Mouse (Mus musculus) lung, embryonic 16.5 days (tissue): ENCODE measurements around the gene Tnfrsf8. TPM values are rescaled to one million over a fixed set of nuclear protein-coding genes. Genes with fewer than 3 reads are reported as not detected.

Experiments used
- ATAC-seq: fragments of 200-750 bp; cut with Nextera tagmentation; 2 replicates; pipeline ENCODE4 v1.8.0; 2017; ENCODE audit warnings: low read depth, mild to moderate bottlenecking, moderate library complexity
- H3K27ac ChIP-seq: fragments of 300-500 bp; sonication (generic); 2 replicates; pipeline ENCODE4 v1.5.1; 2014; ENCODE audit warnings: mild to moderate bottlenecking, control low read depth, low read length
- H3K27me3 ChIP-seq: fragments of 300-500 bp; sonication (generic); 2 replicates; pipeline ENCODE4 v1.6.1; 2014; ENCODE audit warnings: low read depth, low read length, mixed read lengths; ENCODE audit not compliant: control insufficient read depth, insufficient read depth
- H3K36me3 ChIP-seq: fragments of 300-500 bp; sonication (generic); 2 replicates; pipeline ENCODE4 v1.6.1; 2014; ENCODE audit warnings: low read length; ENCODE audit not compliant: control insufficient read depth, insufficient read depth
- H3K4me1 ChIP-seq: fragments of 300-500 bp; sonication (generic); replicated peaks from 2 replicates; pipeline ENCODE4 v1.6.1; 2014; ENCODE audit warnings: low read length, mixed read lengths; ENCODE audit not compliant: control insufficient read depth, insufficient read depth
- H3K4me2 ChIP-seq: fragments of 300-500 bp; sonication (generic); 2 replicates; pipeline ENCODE4 v1.6.1; 2014; ENCODE audit warnings: low read depth, low read length, control low read depth
- H3K4me3 ChIP-seq: fragments of 300-500 bp; sonication (generic); 2 replicates; pipeline ENCODE4 v1.5.1; 2014; ENCODE audit warnings: mild to moderate bottlenecking, low read length, control low read depth
- H3K9ac ChIP-seq: fragments of 300-500 bp; sonication (generic); 2 replicates; pipeline ENCODE4 v1.6.1; 2014; ENCODE audit warnings: low read length, control low read depth
- H3K9me3 ChIP-seq: fragments of 300-500 bp; sonication (generic); 2 replicates; pipeline ENCODE4 v1.6.1; 2016; ENCODE audit warnings: low read length; ENCODE audit not compliant: control insufficient read depth
- WGBS: fragments of 180-500 bp; shearing (Covaris S2); extraction: QIAGEN DNeasy Blood & Tissue Kit; methylation state at CpG from one replicate; pipeline ENCODE4 v1.1.7; 2014; 5-methylcytosine and 5-hydroxymethylcytosine counted together
- polyA plus RNA-seq: library from polyadenylated mRNA; unstranded; fragments of >200 nt; fragmentation: Nextera tagmentation; extraction: Ambion mirVana; gene quantifications from 2 replicates; pipeline ENCODE4 v1.2.1, GENCODE M21; 2015

The Tnfrsf8 gene
- polyA plus RNA-seq, 1 experiment from 2014 or later: 0.33 TPM

- WGBS: 82% methylated on average over 5 of the region's 5 CpGs
- Histone ChIP-seq H3K27me3 (no peaks in the 10 kb centered on the region), H3K27ac (no peak overlapping the region), H3K4me2 (no peak overlapping the region), H3K36me3 (no peaks in the 10 kb centered on the region), H3K9ac (no peak overlapping the region), H3K4me3 (no peak overlapping the region), H3K9me3 (no peaks in the 10 kb centered on the region), H3K4me1 (no peaks in the 10 kb centered on the region)
- ATAC-seq: no peak
Observed at GRCm38 (mm10) chr4:145336587-145336986, 21.6 kb upstream of the Tnfrsf8 start.

- no peaks in the 10 kb centered on the region for H3K4me1 ChIP-seq
- no peak overlapping the region for H3K4me3 ChIP-seq
- ATAC-seq: no peak
- no peaks in the 10 kb centered on the region for H3K9me3 ChIP-seq
- H3K4me2 ChIP-seq: no peak overlapping the region
- H3K27me3 ChIP-seq: no peaks in the 10 kb centered on the region
- 64% methylated on average over 1 of the region's 1 CpGs for WGBS
- no peak overlapping the region for H3K27ac ChIP-seq
- H3K36me3 ChIP-seq: no peaks in the 10 kb centered on the region
- no peak overlapping the region for H3K9ac ChIP-seq
Observed at GRCm38 (mm10) chr4:145336019-145336418, 21.1 kb upstream of the Tnfrsf8 start.

- H3K9ac ChIP-seq: no peak overlapping the region
- H3K27ac ChIP-seq: no peak overlapping the region
- H3K4me1 ChIP-seq: no peaks in the 10 kb centered on the region
- 42% methylated on average over 3 of the region's 3 CpGs for WGBS
- H3K4me2 ChIP-seq: no peak overlapping the region
- H3K9me3 ChIP-seq: no peaks in the 10 kb centered on the region
- no peaks in the 10 kb centered on the region for H3K36me3 ChIP-seq
- H3K27me3 ChIP-seq: no peaks in the 10 kb centered on the region
- no peak overlapping the region for H3K4me3 ChIP-seq
- ATAC-seq: no peak
Observed at GRCm38 (mm10) chr4:145323631-145324030, 8.7 kb upstream of the Tnfrsf8 start.

- no peak overlapping the region for H3K4me3 ChIP-seq
- no peaks in the 10 kb centered on the region for H3K36me3 ChIP-seq
- no peaks in the 10 kb centered on the region for H3K9me3 ChIP-seq
- 65% methylated on average over 8 of the region's 8 CpGs for WGBS
- no peak overlapping the region for H3K4me2 ChIP-seq
- H3K9ac ChIP-seq: no peak overlapping the region
- no peaks in the 10 kb centered on the region for H3K27me3 ChIP-seq
- H3K4me1 ChIP-seq: no peaks in the 10 kb centered on the region
- ATAC-seq: no peak
- H3K27ac ChIP-seq: no peak overlapping the region
Observed at GRCm38 (mm10) chr4:145322995-145323627, 8.1 kb upstream of the Tnfrsf8 start.

GRCm38 (mm10) chr4:145322211-145322610 lies 7.2 kb upstream of the Tnfrsf8 start:
- Histone ChIP-seq H3K27ac (no peak overlapping the region), H3K36me3 (no peaks in the 10 kb centered on the region), H3K9ac (no peak overlapping the region), H3K4me3 (no peak overlapping the region), H3K9me3 (no peaks in the 10 kb centered on the region), H3K4me1 (no peaks in the 10 kb centered on the region), H3K4me2 (no peak overlapping the region), H3K27me3 (no peaks in the 10 kb centered on the region)
- WGBS: 73% methylated on average over 5 of the region's 5 CpGs
- no peak for ATAC-seq

- no peak for ATAC-seq
- no peak overlapping the region for H3K9ac ChIP-seq
- H3K9me3 ChIP-seq: no peaks in the 10 kb centered on the region
- 74% methylated on average over 4 of the region's 4 CpGs for WGBS
- H3K27ac ChIP-seq: no peak overlapping the region
- H3K4me1 ChIP-seq: no peaks in the 10 kb centered on the region
- H3K27me3 ChIP-seq: no peaks in the 10 kb centered on the region; the same call in 1 of the 2 replicates
- no peak overlapping the region for H3K4me2 ChIP-seq
- no peak overlapping the region for H3K4me3 ChIP-seq
- H3K36me3 ChIP-seq: no peaks in the 10 kb centered on the region
Observed at GRCm38 (mm10) chr4:145320624-145321023, 5.7 kb upstream of the Tnfrsf8 start.

- Histone ChIP-seq H3K4me3 (no peak overlapping the region), H3K9ac (no peak overlapping the region), H3K36me3 (no peaks in the 10 kb centered on the region), H3K27ac (no peak overlapping the region), H3K9me3 (no peaks in the 10 kb centered on the region), H3K4me2 (no peak overlapping the region), H3K4me1 (no peaks in the 10 kb centered on the region), H3K27me3 (no peaks in the 10 kb centered on the region; the same call in 1 of the 2 replicates)
- ATAC-seq: no peak
- 68% methylated on average over 4 of the region's 4 CpGs for WGBS
Observed at GRCm38 (mm10) chr4:145319274-145320226, 4.6 kb upstream of the Tnfrsf8 start.

- WGBS: 78% methylated on average over 5 of the region's 5 CpGs
- H3K9ac ChIP-seq: no peak overlapping the region
- H3K36me3 ChIP-seq: no peaks in the 10 kb centered on the region
- no peak overlapping the region for H3K27ac ChIP-seq
- H3K27me3 ChIP-seq: no peaks in the 10 kb centered on the region; the same call in 1 of the 2 replicates
- no peaks in the 10 kb centered on the region for H3K4me1 ChIP-seq
- no peak overlapping the region for H3K4me3 ChIP-seq
- no peaks in the 10 kb centered on the region for H3K9me3 ChIP-seq
- no peak overlapping the region for H3K4me2 ChIP-seq
- ATAC-seq: no peak
Observed at GRCm38 (mm10) chr4:145316708-145317107, 1.7 kb upstream of the Tnfrsf8 start.

- Histone ChIP-seq H3K4me1 (no peaks in the 10 kb centered on the region), H3K4me2 (no peak overlapping the region), H3K4me3 (no peak overlapping the region), H3K36me3 (no peaks in the 10 kb centered on the region), H3K9me3 (no peaks in the 10 kb centered on the region), H3K27me3 (no peaks in the 10 kb centered on the region; the same call in 1 of the 2 replicates), H3K27ac (no peak overlapping the region), H3K9ac (no peak overlapping the region)
- ATAC-seq: no peak
- WGBS: 65% methylated on average over 4 of the region's 4 CpGs
Observed at GRCm38 (mm10) chr4:145313966-145314365, 998 bp downstream of the Tnfrsf8 start.
